Mouse (Mus musculus): ENCODE data around the gene Afmid. TPM values are rescaled to one million over a fixed set of nuclear protein-coding genes. Genes with fewer than 3 reads are reported as not detected.
A peak's percentile ranks its signal among the peaks of the same experiment; 100 is the strongest.

Gene Afmid
- total and polyA plus RNA-seq, 3 experiments = 3.3 to 3.8 TPM; not detected in 1

DNA sequence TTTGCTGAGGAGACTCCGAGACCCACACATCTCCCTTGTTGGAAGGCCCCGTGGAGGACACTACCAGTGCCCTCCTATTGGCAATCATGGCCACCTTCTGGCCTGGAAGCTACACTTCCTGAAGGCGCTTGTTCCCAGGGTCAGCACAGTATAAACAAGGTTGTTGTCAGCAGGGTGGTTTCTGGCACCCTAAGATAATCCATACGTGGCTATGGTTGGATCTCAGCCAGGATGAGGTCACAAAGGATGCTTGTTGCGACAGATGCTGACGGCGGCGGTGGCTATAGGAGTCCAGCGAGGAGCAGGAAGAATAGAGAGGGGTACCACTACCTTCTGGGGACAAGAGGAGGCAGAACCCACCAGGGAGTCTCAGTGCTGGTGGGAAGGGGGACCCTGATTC, 4.7 kb downstream of the Afmid start (continued):
- TF ChIP-seq POLR2AphosphoS5 (IDR thresholded peaks at IDR 0.05; ENCODE audit: borderline replicate concordance, low read depth, low read length) = no peak
- no peak for TF ChIP-seq CTCF (IDR thresholded peaks at IDR 0.05 in 2 of 3, conservative IDR thresholded peaks at IDR 0.05 in 1 of 3; ENCODE audit: control insufficient read depth in 1 of 3, insufficient read depth in 1 of 3, low read depth in 2 of 3, low read length in 3 of 3, poor library complexity in 1 of 3, severe bottlenecking in 1 of 3)
- TF ChIP-seq GABPA (IDR thresholded peaks at IDR 0.05; ENCODE audit: low read depth, low read length) = no peak
- no peak for TF ChIP-seq USF1 (IDR thresholded peaks at IDR 0.05; ENCODE audit: low read depth, low read length)
- peak; percentile 41; the same call in 1 of the 2 replicates for TF ChIP-seq MXI1 (IDR thresholded peaks at IDR 0.05; ENCODE audit: low read depth, low read length)
- TF ChIP-seq GATA1 (IDR thresholded peaks at IDR 0.05; ENCODE audit: low read depth, low read length) = peak; percentile 42; the same call in 1 of the 2 replicates
- no peak for TF ChIP-seq ZKSCAN1 (IDR thresholded peaks at IDR 0.05; ENCODE audit: low read depth, low read length)
- no peak for TF ChIP-seq SMC3 (IDR thresholded peaks at IDR 0.05; ENCODE audit: low read depth, low read length)
- no peak for TF ChIP-seq POLR2A (IDR thresholded peaks at IDR 0.05; ENCODE audit: control insufficient read depth in 1 of 2, insufficient read depth in 1 of 2, low read depth in 1 of 2, low read length in 2 of 2, poor library complexity in 1 of 2)
- TF ChIP-seq BHLHE40 (IDR thresholded peaks at IDR 0.05; ENCODE audit: borderline replicate concordance, low read depth, low read length) = peak; percentile 39; the same call in 1 of the 2 replicates
- 0 out of 2 replicates have a peak, but pooled peaks have one; percentile 44 for TF ChIP-seq MYC (IDR thresholded peaks at IDR 0.05; ENCODE audit: low read depth, low read length)
- TF ChIP-seq ELF1 (IDR thresholded peaks at IDR 0.05; ENCODE audit: low read depth, low read length) = peak; percentile 33; the same call in 1 of the 2 replicates
- peak; percentile 67 for TF ChIP-seq RCOR1 (IDR thresholded peaks at IDR 0.05; ENCODE audit: low read depth, low read length)
- no peak for TF ChIP-seq USF2 (IDR thresholded peaks at IDR 0.05; ENCODE audit: borderline replicate concordance in 1 of 2, insufficient read depth in 1 of 2, low read depth in 1 of 2, low read length in 2 of 2)
- peak; percentile 95 for TF ChIP-seq ETS1 (IDR thresholded peaks at IDR 0.05; ENCODE audit: low read depth, low read length)
- no peak for TF ChIP-seq E2F4 (IDR thresholded peaks at IDR 0.05; ENCODE audit: borderline replicate concordance, low read depth, low read length)
- no peak for TF ChIP-seq CHD2 (IDR thresholded peaks at IDR 0.05; ENCODE audit: low read length)
- TF ChIP-seq CHD1 (IDR thresholded peaks at IDR 0.05; ENCODE audit: low read depth, low read length) = no peak
- TF ChIP-seq KAT2A (conservative IDR thresholded peaks at IDR 0.05; ENCODE audit: low read depth, low read length) = peak; percentile 32; the same call in 1 of the 2 replicates
- TF ChIP-seq NRF1 (IDR thresholded peaks at IDR 0.05; ENCODE audit: insufficient read depth, low read depth, low read length, poor library complexity, severe bottlenecking) = no peak

DNA sequence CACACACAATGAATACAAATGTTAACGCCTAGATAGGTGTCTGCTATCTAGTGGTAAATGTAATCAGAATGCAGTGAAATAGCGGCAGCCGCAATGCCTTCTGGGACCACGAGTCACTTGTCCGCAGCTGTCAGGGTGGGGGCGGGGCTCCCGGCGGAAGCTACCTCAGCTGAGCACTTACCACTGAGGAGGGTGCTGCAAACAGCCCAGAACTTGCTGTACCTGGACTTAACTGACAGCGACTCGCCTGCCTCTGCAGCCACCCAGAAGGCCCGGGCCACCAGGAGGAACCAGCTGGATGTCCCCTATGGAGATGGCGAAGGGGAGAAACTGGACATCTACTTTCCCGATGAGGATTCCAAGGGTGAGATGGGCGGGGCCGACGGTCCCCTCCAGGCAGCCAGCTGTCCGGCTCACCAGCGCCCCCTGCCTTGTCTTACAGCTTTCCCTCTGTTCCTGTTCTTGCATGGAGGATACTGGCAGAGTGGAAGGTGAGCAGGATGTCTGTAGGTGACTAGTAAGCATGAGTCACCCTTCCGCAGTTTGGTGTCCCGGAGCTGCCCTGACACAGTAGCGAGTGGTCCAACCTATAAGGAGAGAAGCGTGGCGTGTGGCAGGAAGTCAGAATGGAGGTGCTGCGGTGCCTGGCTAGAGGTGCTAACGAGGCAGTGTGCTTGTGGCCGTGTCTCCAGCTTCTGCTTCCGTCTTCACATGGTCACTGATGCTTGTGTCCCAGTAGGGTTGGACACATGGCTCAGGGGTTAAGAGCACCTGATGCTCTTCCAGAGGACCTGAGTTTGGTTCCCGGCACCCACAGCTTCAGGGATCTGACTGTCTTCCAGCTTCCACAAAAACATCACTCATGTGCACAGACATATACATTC, 6.6 kb downstream of the Afmid start:
- DNase-seq (ENCODE audit: low read depth, low spot score) = peak; percentile 99
- Histone ChIP-seq H3K27me3 (ENCODE audit: control insufficient read depth in 1 of 2, insufficient read depth in 2 of 2, low read length in 2 of 2) (no peaks in the 10 kb centered on the region), H3K4me1 (ENCODE audit: control insufficient read depth in 1 of 2, insufficient read depth in 2 of 2, low read length in 2 of 2) (peaks cover 22 to 53% of the 10 kb centered on the region in 2 experiments)
- peak; percentile 69 for TF ChIP-seq NELFE (IDR thresholded peaks at IDR 0.05; ENCODE audit: low read depth, low read length)
- TF ChIP-seq MYC (IDR thresholded peaks at IDR 0.05; ENCODE audit: low read depth, low read length) = peak; percentile 64; the same call in 1 of the 2 replicates
- peak; percentile 37 for TF ChIP-seq RAD21 (IDR thresholded peaks at IDR 0.05; ENCODE audit: low read depth, low read length)
- TF ChIP-seq ZMIZ1 (IDR thresholded peaks at IDR 0.05; ENCODE audit: low read depth, low read length) = no peak
- TF ChIP-seq NRF1 (IDR thresholded peaks at IDR 0.05; ENCODE audit: insufficient read depth, low read depth, low read length, poor library complexity, severe bottlenecking) = no peak
- TF ChIP-seq GATA1 (IDR thresholded peaks at IDR 0.05; ENCODE audit: low read depth, low read length) = peak; percentile 73
- no peak for TF ChIP-seq MEF2A (IDR thresholded peaks at IDR 0.05; ENCODE audit: extremely low read depth, insufficient replicate concordance, low read depth, low read length, poor library complexity, severe bottlenecking)
- TF ChIP-seq HCFC1 (IDR thresholded peaks at IDR 0.05; ENCODE audit: low read depth, low read length) = peak; percentile 80
- TF ChIP-seq ETS1 (IDR thresholded peaks at IDR 0.05; ENCODE audit: low read depth, low read length) = peak; percentile 84
- no peak; the same call in 1 of the 2 replicates for TF ChIP-seq JUND (IDR thresholded peaks at IDR 0.05; ENCODE audit: low read depth, low read length)
- TF ChIP-seq MYB (IDR thresholded peaks at IDR 0.05; ENCODE audit: low read depth, low read length) = no peak
- peak; percentile 86 for TF ChIP-seq MAX (IDR thresholded peaks at IDR 0.05; ENCODE audit: low read length)
- TF ChIP-seq E2F4 (IDR thresholded peaks at IDR 0.05; ENCODE audit: borderline replicate concordance, low read depth, low read length) = no peak
- TF ChIP-seq ZKSCAN1 (IDR thresholded peaks at IDR 0.05; ENCODE audit: low read depth, low read length) = no peak
- TF ChIP-seq KAT2A (conservative IDR thresholded peaks at IDR 0.05; ENCODE audit: low read depth, low read length) = no peak; the same call in 1 of the 2 replicates
- TF ChIP-seq UBTF (IDR thresholded peaks at IDR 0.05; ENCODE audit: borderline replicate concordance, insufficient read depth, low read depth, low read length) = no peak
- TF ChIP-seq POLR2AphosphoS2 (IDR thresholded peaks at IDR 0.05; ENCODE audit: low read length) = no peak; the same call in 1 of the 2 replicates
- TF ChIP-seq CHD2 (IDR thresholded peaks at IDR 0.05; ENCODE audit: low read length) = no peak
- no peak for TF ChIP-seq GABPA (IDR thresholded peaks at IDR 0.05; ENCODE audit: low read depth, low read length)

More for the DNA sequence above, 6.6 kb downstream of the Afmid start:
- Histone ChIP-seq H3K9ac (ENCODE audit: control insufficient read depth, low read depth, low read length, poor library complexity, severe bottlenecking) (peak overlapping the region; percentile 65), H3K9me3 (replicated peaks; ENCODE audit: insufficient read depth, low read length) (no peaks in the 10 kb centered on the region), H3K27ac (ENCODE audit: control insufficient read depth, low read depth, low read length) (peak overlapping the region; percentile 67), H3K79me2 (ENCODE audit: control insufficient read depth, insufficient read depth, low read length, poor library complexity) (no peaks in the 10 kb centered on the region), H3K4me3 (ENCODE audit: control insufficient read depth in 1 of 2, insufficient read depth in 1 of 2, low read depth in 2 of 2, low read length in 2 of 2) (peak overlapping the region; percentile 48 to 66), H3K36me3 (ENCODE audit: control insufficient read depth in 1 of 2, insufficient read depth in 2 of 2, low read length in 2 of 2) (peaks cover 0 to 37% of the 10 kb centered on the region in 2 experiments; a peak in 2 of 4 replicates)
